Mouse (Mus musculus) neural tube, embryonic 12.5 days (tissue): Measurements from ENCODE around the gene Ranbp2. TPM values are rescaled to one million over a fixed set of nuclear protein-coding genes. Genes with fewer than 3 reads are reported as not detected.
"Not testable (repeated sequence)": the region's sequence is repeated elsewhere in the genome, so short reads cannot be mapped to it uniquely, and the experiment has no call there.

ENCODE experiments used
- ATAC-seq: fragments of 200-750 bp; cut with Nextera tagmentation; 2 replicates; pipeline ENCODE4 v1.8.0; 2017; ENCODE audit warnings: low read depth, mild to moderate bottlenecking, moderate TSS enrichment, moderate library complexity; ENCODE audit not compliant: low FRiP score
- H3K27ac ChIP-seq: fragments of 300-500 bp; sonication (generic); 2 replicates; pipeline ENCODE4 v1.5.1; 2016
- H3K27me3 ChIP-seq: fragments of 300-500 bp; sonication (generic); replicated peaks from 2 replicates; pipeline ENCODE4 v1.6.1; 2016; ENCODE audit warnings: mild to moderate bottlenecking
- H3K36me3 ChIP-seq: fragments of 300-500 bp; sonication (generic); 2 replicates; pipeline ENCODE4 v1.6.1; 2016; ENCODE audit warnings: mild to moderate bottlenecking
- H3K4me1 ChIP-seq: fragments of 300-500 bp; sonication (generic); 2 replicates; pipeline ENCODE4 v1.6.1; 2016
- H3K4me2 ChIP-seq: fragments of 300-500 bp; sonication (generic); replicated peaks from 2 replicates; pipeline ENCODE4 v1.6.1; 2016; ENCODE audit warnings: mild to moderate bottlenecking
- H3K4me3 ChIP-seq: fragments of 300-500 bp; sonication (generic); 2 replicates; pipeline ENCODE4 v1.5.1; 2016
- H3K9ac ChIP-seq: fragments of 300-500 bp; sonication (generic); 2 replicates; pipeline ENCODE4 v1.6.1; 2016; ENCODE audit warnings: mild to moderate bottlenecking
- H3K9me3 ChIP-seq: fragments of 300-500 bp; sonication (generic); 2 replicates; pipeline ENCODE4 v1.6.1; 2016; ENCODE audit warnings: mild to moderate bottlenecking
- WGBS: fragments of 180-500 bp; shearing (Covaris S2); methylation state at CpG from one replicate; pipeline ENCODE4 v1.1.7; 2016; 5-methylcytosine and 5-hydroxymethylcytosine counted together
- polyA plus RNA-seq: library from polyadenylated mRNA; unstranded; fragments of >200 nt; fragmentation: Nextera tagmentation; extraction: Ambion mirVana; gene quantifications from 2 replicates; pipeline ENCODE4 v1.2.1, GENCODE M21; 2016

Gene Ranbp2
- polyA plus RNA-seq, 1 experiment from 2014 or later: 22.7 TPM

- Histone ChIP-seq H3K4me2 (no peak overlapping the region), H3K9ac (no peak overlapping the region), H3K36me3 (peaks cover 18% of the 10 kb centered on the region), H3K27ac (no peak overlapping the region), H3K4me1 (no peaks in the 10 kb centered on the region), H3K9me3 (no peaks in the 10 kb centered on the region), H3K27me3 (no peaks in the 10 kb centered on the region), H3K4me3 (no peak overlapping the region)
- no peak for ATAC-seq
- WGBS: 92% methylated on average over 1 of the region's 1 CpGs
Observed at GRCm38 (mm10) chr10:58529358-58529757, 82.6 kb downstream of the Ranbp2 start.

- ATAC-seq: no peak
- Histone ChIP-seq H3K36me3 (peaks cover 18% of the 10 kb centered on the region), H3K27ac (no peak overlapping the region), H3K9me3 (no peaks in the 10 kb centered on the region), H3K4me3 (no peak overlapping the region), H3K9ac (no peak overlapping the region), H3K4me1 (no peaks in the 10 kb centered on the region), H3K4me2 (no peak overlapping the region), H3K27me3 (no peaks in the 10 kb centered on the region)
- 87% methylated on average over 10 of the region's 10 CpGs for WGBS
Observed at GRCm38 (mm10) chr10:58530896-58531790, 84.4 kb downstream of the Ranbp2 start.

DNA sequence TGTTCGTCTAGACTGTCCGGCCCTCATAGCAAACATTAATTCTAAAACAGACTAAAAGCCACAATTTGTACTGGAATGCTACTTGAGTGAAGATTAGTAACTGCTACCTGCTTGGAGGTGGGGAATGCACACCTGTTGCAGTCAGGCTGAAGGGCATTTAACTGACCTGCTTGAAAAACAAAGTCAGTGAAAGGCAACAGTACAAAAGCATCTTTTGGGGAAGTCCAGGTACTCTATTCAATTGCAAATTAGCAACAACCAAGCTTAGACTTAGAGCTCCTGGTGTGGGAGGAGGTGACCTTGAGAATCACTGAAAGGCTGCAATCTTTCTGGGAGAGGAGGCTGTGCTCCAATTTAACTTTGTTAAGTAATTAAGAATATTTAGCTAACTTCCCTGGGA lies 85.5 kb downstream of the Ranbp2 start:
- WGBS: 95% methylated on average over 2 of the region's 2 CpGs
- Histone ChIP-seq H3K36me3 (peaks cover 18% of the 10 kb centered on the region), H3K4me2 (no peak overlapping the region), H3K27ac (no peak overlapping the region), H3K9ac (no peak overlapping the region), H3K27me3 (no peaks in the 10 kb centered on the region), H3K4me1 (no peaks in the 10 kb centered on the region), H3K9me3 (no peaks in the 10 kb centered on the region), H3K4me3 (no peak overlapping the region)
- ATAC-seq: no peak

GRCm38 (mm10) chr10:58536276-58536675 lies 89.6 kb downstream of the Ranbp2 start:
- not testable (repeated sequence) for H3K9ac ChIP-seq, H3K36me3 ChIP-seq, H3K4me1 ChIP-seq, H3K4me3 ChIP-seq, H3K27ac ChIP-seq, H3K9me3 ChIP-seq, H3K27me3 ChIP-seq, ATAC-seq, H3K4me2 ChIP-seq
- 85% methylated on average over 5 of the region's 5 CpGs for WGBS

DNA sequence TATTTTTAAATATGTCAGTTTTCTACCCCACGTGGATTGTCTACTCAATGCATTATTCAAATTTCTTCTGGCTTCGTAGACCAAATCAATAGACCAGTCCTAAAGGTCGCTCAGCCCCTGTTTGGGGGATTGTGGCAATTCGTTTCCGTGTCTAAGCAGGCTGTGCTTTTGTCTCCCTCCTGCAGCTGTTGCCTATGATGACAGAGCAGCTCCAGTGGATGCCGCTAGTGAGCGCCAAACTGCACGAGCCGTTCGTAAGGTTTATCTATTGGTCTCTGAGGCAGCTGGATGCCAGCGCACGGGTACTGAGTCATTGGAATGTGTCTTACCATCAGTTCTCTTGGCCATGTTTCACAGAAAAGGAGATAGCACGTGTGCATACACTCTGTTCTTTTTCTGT lies 93.9 kb downstream of the Ranbp2 start:
- H3K4me2 ChIP-seq: no peak overlapping the region
- H3K4me1 ChIP-seq: no peaks in the 10 kb centered on the region
- peaks cover 7% of the 10 kb centered on the region; the same call in 1 of the 2 replicates for H3K36me3 ChIP-seq
- H3K9me3 ChIP-seq: no peaks in the 10 kb centered on the region
- ATAC-seq: peak; percentile 58; the same call in 1 of the 2 replicates
- H3K9ac ChIP-seq: no peak overlapping the region
- no peak overlapping the region for H3K27ac ChIP-seq
- no peaks in the 10 kb centered on the region for H3K27me3 ChIP-seq
- no peak overlapping the region for H3K4me3 ChIP-seq
- 58% methylated on average over 13 of the region's 13 CpGs for WGBS

Other genes starting within 250 kb of the Ranbp2 start
- gene AW822073, start 222.0 kb upstream of the Ranbp2 start, polyA plus RNA-seq: not detected in 2 replicates
- gene Duxf3, start 214.2 kb upstream of the Ranbp2 start, polyA plus RNA-seq: not detected in 2 replicates
- gene Gm4981, start 210.2 kb upstream of the Ranbp2 start, polyA plus RNA-seq: not detected in 2 replicates
- gene Gcc2, start 191.4 kb upstream of the Ranbp2 start, polyA plus RNA-seq: 56.1 and 71.5 TPM in 2 replicates
- gene Lims1, start 123.5 kb upstream of the Ranbp2 start, polyA plus RNA-seq: 73.0 and 78.0 TPM in 2 replicates
- gene Ccdc138, start 51.0 kb downstream of the Ranbp2 start, polyA plus RNA-seq: 11.4 and 11.5 TPM in 2 replicates
- 0.15 TPM in 1 of 2 replicates, not detected in the other for gene Edar, start 228.7 kb downstream of the Ranbp2 start, polyA plus RNA-seq